Mouse (Mus musculus): ENCODE results near the gene Trim26. TPM values are rescaled to one million over a fixed set of nuclear protein-coding genes. Genes with fewer than 3 reads are reported as not detected.

The Trim26 gene
- total RNA-seq, 2 experiments from 2014 or later, result 43.1 to 49.5 TPM

DNA sequence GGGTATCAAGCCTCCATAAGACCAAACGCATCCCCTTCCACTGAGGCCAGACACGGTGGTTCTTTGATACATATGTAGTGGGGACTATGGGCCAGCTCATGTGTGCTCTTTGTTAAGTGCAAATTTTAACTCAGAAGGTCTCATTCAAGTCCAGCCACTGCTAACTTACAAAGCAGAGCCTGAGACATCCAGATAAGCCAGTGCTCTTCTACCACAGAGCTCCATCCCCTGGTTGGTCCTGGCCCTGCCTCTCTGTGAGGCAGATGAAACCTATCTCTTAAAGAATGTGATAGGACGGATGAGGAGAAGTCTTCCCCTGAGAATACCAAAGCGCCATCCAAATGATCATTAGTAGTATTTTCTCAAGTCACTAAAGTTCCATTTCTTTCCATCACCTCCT is 62.4 kb downstream of the Trim26 start:
- DNase-seq, result no peak

- DNase-seq, result no peak
These were observed 63.1 kb downstream of the Trim26 start for GRCm38 (mm10) chr17:36900001-36900400.

DNA sequence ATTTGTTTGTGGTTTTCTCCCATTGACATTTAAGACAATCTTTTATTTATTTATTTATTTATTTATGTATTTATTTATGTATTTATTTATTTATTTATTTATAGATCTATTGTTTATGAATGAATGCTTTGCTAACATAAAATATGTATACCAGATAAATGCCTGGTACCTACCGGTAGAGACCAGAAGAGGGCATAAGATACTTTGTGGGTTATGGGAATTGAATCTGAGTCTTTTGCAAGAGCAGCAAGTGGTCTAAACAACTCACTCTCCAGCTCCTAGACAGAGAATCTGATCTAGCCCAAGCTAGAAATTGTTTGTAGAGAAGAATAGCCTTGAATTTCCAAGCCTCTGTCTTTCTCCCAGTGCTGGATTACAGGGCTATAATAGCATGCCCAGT is 63.8 kb downstream of the Trim26 start:
- DNase-seq, result no peak

DNA sequence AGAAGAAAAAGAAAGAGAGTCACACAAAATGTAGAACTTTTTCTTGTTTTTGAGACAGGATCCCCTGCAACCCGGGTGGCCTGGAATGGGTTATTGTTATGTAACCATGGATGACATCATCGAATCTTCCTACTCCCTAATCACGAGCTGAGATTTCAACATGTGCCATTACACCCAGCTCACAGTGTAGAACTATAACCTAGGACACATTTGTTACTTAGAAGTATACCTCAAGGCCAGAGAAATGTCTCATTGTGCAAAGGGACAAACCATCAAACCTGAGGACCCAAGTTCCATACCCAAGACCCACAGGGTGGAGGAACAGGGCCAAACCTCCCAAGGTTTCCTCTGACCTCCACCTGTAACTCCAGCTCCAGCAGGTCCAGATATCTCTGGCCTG is 66.7 kb downstream of the Trim26 start:
- no peak for DNase-seq

GRCm38 (mm10) chr17:36908235-36908634 is 71.3 kb downstream of the Trim26 start:
- no peak for DNase-seq

Other genes starting within 250 kb of the Trim26 start
- gene H2-M9, start 194.5 kb upstream of the Trim26 start, total RNA-seq (2021), result under 1 TPM; 0.51 to 0.93 TPM
- gene H2-M1, start 164.9 kb upstream of the Trim26 start, total RNA-seq (2021), result not detected
- not detected for gene H2-M10.5, start 64.2 kb upstream of the Trim26 start, total RNA-seq (2021)
- gene H2-M10.6, start 25.0 kb upstream of the Trim26 start, total RNA-seq (2021), result not detected
- not detected for gene Trim15, start 30.1 kb downstream of the Trim26 start, total RNA-seq (2021)
- gene Trim10, start 32.4 kb downstream of the Trim26 start, total RNA-seq (2021), result 1 to 10 TPM; 2.1 to 5.4 TPM
- not detected for gene Trim40, start 53.0 kb downstream of the Trim26 start, total RNA-seq (2021)
- not detected for gene Trim31, start 61.0 kb downstream of the Trim26 start, total RNA-seq (2021)
- gene Rnf39, start 105.8 kb downstream of the Trim26 start, total RNA-seq (2021), result under 1 TPM in 1 of 2 experiments, not detected in 1; 0.33 TPM
- gene Ppp1r11, start 114.6 kb downstream of the Trim26 start, total RNA-seq (2021), result 10 to 100 TPM; 58.5 to 62.7 TPM
- 10 to 100 TPM; 34.5 to 40.5 TPM for gene Znrd1, start 121.4 kb downstream of the Trim26 start, total RNA-seq (2021)
- 10 to 100 TPM; 10.1 to 11.1 TPM for gene Znrd1as, start 121.5 kb downstream of the Trim26 start, total RNA-seq (2021)
- gene 2410137M14Rik, start 144.1 kb downstream of the Trim26 start, total RNA-seq (2021), result not detected
- not detected for gene H2-M5, start 152.4 kb downstream of the Trim26 start, total RNA-seq (2021)
- gene Zfp57, start 164.0 kb downstream of the Trim26 start, total RNA-seq (2021), result 1 to 10 TPM; 4.0 to 7.7 TPM
- not detected for gene Mog, start 186.3 kb downstream of the Trim26 start, total RNA-seq (2021)
- 10 to 100 TPM; 22.1 to 40.3 TPM for gene Gabbr1, start 208.8 kb downstream of the Trim26 start, total RNA-seq (2021)